Mouse (Mus musculus) limb, embryonic 11.5 days (tissue): ENCODE results near the gene Slc37a1. TPM values are rescaled to one million over a fixed set of nuclear protein-coding genes. Genes with fewer than 3 reads are reported as not detected.
A peak's percentile ranks its signal among the peaks of the same experiment; 100 is the strongest.
"Not testable (repeated sequence)": the region's sequence is repeated elsewhere in the genome, so short reads cannot be mapped to it uniquely, and the experiment has no call there.

Source experiments
- ATAC-seq: fragments of 200-750 bp; cut with Nextera tagmentation; 2 replicates; pipeline ENCODE4 v1.8.0; 2017; ENCODE audit warnings: low read depth; ENCODE audit not compliant: insufficient number of reproducible peaks, low FRiP score, low TSS enrichment
- DNase-seq: peaks from one replicate; pipeline ENCODE4 v3.0.0-alpha.2; 2015; ENCODE audit warnings: low spot score
- H3K27ac ChIP-seq: fragments of 300-500 bp; sonication (generic); replicated peaks from 2 replicates; pipeline ENCODE4 v1.5.1; 2014; ENCODE audit warnings: low read depth, mild to moderate bottlenecking, low read length
- H3K27me3 ChIP-seq: fragments of 300-500 bp; sonication (generic); 2 replicates; pipeline ENCODE4 v1.6.1; 2014; ENCODE audit warnings: mild to moderate bottlenecking, low read length, mixed read lengths; ENCODE audit not compliant: control insufficient read depth, insufficient read depth
- H3K36me3 ChIP-seq: fragments of 300-500 bp; sonication (generic); 2 replicates; pipeline ENCODE4 v1.6.1; 2014; ENCODE audit warnings: mild to moderate bottlenecking, low read length, moderate library complexity, mixed read lengths; ENCODE audit not compliant: control insufficient read depth, insufficient read depth
- H3K4me1 ChIP-seq: fragments of 300-500 bp; sonication (generic); 2 replicates; pipeline ENCODE4 v1.6.1; 2014; ENCODE audit warnings: low read length, mixed read lengths; ENCODE audit not compliant: control insufficient read depth, insufficient read depth
- H3K4me2 ChIP-seq: fragments of 300-500 bp; sonication (generic); 2 replicates; pipeline ENCODE4 v1.6.1; 2014; ENCODE audit warnings: low read depth, mild to moderate bottlenecking, moderate library complexity; ENCODE audit not compliant: severe bottlenecking
- H3K4me3 ChIP-seq: fragments of 300-500 bp; sonication (generic); 2 replicates; pipeline ENCODE4 v1.5.1; 2014; ENCODE audit warnings: low read depth, low read length
- H3K9ac ChIP-seq: fragments of 300-500 bp; sonication (generic); 2 replicates; pipeline ENCODE4 v1.6.1; 2014; ENCODE audit warnings: mild to moderate bottlenecking, low read length
- H3K9me3 ChIP-seq: fragments of 300-500 bp; sonication (generic); 2 replicates; pipeline ENCODE4 v1.6.1; 2016; ENCODE audit warnings: low read length; ENCODE audit not compliant: control insufficient read depth
- WGBS: fragments of 180-500 bp; shearing (Covaris S2); extraction: QIAGEN DNeasy Blood & Tissue Kit; methylation state at CpG from one replicate; pipeline ENCODE4 v1.1.7; 2014; 5-methylcytosine and 5-hydroxymethylcytosine counted together
- polyA plus RNA-seq: library from polyadenylated mRNA; unstranded; fragments of >200 nt; fragmentation: Nextera tagmentation; extraction: Ambion mirVana; gene quantifications from 2 replicates; pipeline ENCODE4 v1.2.1, GENCODE M21; 2014

The Slc37a1 gene
- polyA plus RNA-seq, 1 experiment from 2014 or later, result 1.7 TPM

DNA sequence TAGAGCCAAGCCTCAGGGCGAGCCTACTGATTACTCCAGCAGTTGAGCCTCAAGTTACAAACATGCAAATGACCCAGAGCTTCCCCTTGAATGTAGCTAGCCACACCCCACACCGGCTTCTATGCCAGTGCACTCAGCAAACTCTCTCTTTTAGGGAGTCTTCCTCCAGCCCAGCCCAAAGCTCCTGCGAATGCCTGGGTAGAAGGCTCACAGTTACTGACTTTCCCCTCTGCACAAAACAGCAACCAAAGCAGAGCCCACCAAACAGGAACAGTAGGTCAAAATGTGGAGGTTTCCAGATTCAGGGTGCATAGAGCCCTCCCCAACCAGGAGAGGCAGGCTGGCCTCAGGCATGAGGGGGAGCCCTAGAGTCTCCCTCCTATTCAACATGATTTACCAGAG lies 21.4 kb upstream of the Slc37a1 start:
- no peaks in the 10 kb centered on the region for H3K9me3 ChIP-seq
- H3K4me1 ChIP-seq, result 0 out of 2 replicates have a peak, but pooled peaks cover 4% of the 10 kb centered on the region
- no peaks in the 10 kb centered on the region for H3K36me3 ChIP-seq
- ATAC-seq, result 0 out of 2 replicates have a peak, but pooled peaks have one; percentile 31
- H3K4me2 ChIP-seq, result no peak overlapping the region
- no peak overlapping the region for H3K4me3 ChIP-seq
- H3K27me3 ChIP-seq, result no peaks in the 10 kb centered on the region
- DNase-seq, result peak; percentile 34
- H3K9ac ChIP-seq, result no peak overlapping the region
- WGBS, result 10% methylated on average over 3 of the region's 3 CpGs
- H3K27ac ChIP-seq, result no peak overlapping the region

- ATAC-seq (no peak), DNase-seq (no peak)
- Histone ChIP-seq H3K9me3 (no peaks in the 10 kb centered on the region), H3K27me3 (no peaks in the 10 kb centered on the region), H3K4me1 (0 out of 2 replicates have a peak, but pooled peaks cover 4% of the 10 kb centered on the region), H3K27ac (no peak overlapping the region), H3K36me3 (no peaks in the 10 kb centered on the region), H3K4me2 (no peak overlapping the region), H3K4me3 (no peak overlapping the region), H3K9ac (no peak overlapping the region)
- WGBS, result 85% methylated on average over 9 of the region's 9 CpGs
Observed at GRCm38 (mm10) chr17:31265831-31266230, 20.8 kb upstream of the Slc37a1 start.

GRCm38 (mm10) chr17:31266321-31266950 lies 20.2 kb upstream of the Slc37a1 start:
- H3K27me3 ChIP-seq, result no peaks in the 10 kb centered on the region
- H3K9ac ChIP-seq, result no peak overlapping the region
- ATAC-seq (no peak), DNase-seq (no peak)
- H3K36me3 ChIP-seq, result no peaks in the 10 kb centered on the region
- H3K9me3 ChIP-seq, result no peaks in the 10 kb centered on the region
- H3K4me3 ChIP-seq, result no peak overlapping the region
- WGBS, result 72% methylated on average over 7 of the region's 7 CpGs
- no peak overlapping the region for H3K27ac ChIP-seq
- 0 out of 2 replicates have a peak, but pooled peaks cover 4% of the 10 kb centered on the region for H3K4me1 ChIP-seq
- no peak overlapping the region for H3K4me2 ChIP-seq

GRCm38 (mm10) chr17:31267138-31267537 lies 19.5 kb upstream of the Slc37a1 start:
- H3K27ac ChIP-seq, result no peak overlapping the region
- no peak overlapping the region for H3K4me2 ChIP-seq
- 78% methylated on average over 4 of the region's 4 CpGs for WGBS
- no peak for DNase-seq
- no peaks in the 10 kb centered on the region for H3K27me3 ChIP-seq
- no peaks in the 10 kb centered on the region for H3K36me3 ChIP-seq
- ATAC-seq, result no peak
- H3K9me3 ChIP-seq, result no peaks in the 10 kb centered on the region
- H3K4me3 ChIP-seq, result no peak overlapping the region
- H3K4me1 ChIP-seq, result 0 out of 2 replicates have a peak, but pooled peaks cover 4% of the 10 kb centered on the region
- H3K9ac ChIP-seq, result no peak overlapping the region

GRCm38 (mm10) chr17:31267603-31268002 lies 19.0 kb upstream of the Slc37a1 start:
- Histone ChIP-seq H3K27ac (no peak overlapping the region), H3K4me1 (0 out of 2 replicates have a peak, but pooled peaks cover 4% of the 10 kb centered on the region), H3K4me3 (no peak overlapping the region), H3K27me3 (no peaks in the 10 kb centered on the region), H3K36me3 (no peaks in the 10 kb centered on the region), H3K9ac (no peak overlapping the region), H3K4me2 (no peak overlapping the region), H3K9me3 (no peaks in the 10 kb centered on the region)
- WGBS, result 83% methylated on average over 6 of the region's 6 CpGs
- no peak for DNase-seq
- no peak for ATAC-seq

DNA sequence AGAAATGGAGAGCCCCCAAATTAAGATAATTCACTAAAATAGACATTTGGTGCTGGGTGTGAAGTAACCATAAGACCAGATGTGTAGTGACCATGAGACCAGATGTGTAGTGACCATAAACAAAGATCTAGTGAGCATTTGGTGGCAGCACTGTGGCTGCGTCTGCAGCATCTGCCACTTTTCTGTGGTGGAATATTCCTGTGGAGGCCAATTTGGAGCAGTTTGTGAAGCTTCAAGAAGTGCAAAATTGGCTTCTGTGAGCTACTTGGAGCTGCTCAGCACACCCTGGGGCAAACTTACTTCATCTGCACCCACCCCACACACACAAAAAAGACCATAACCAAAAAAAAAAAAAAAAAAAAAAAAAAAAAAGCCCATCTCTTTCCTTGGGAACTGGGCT lies 18.6 kb upstream of the Slc37a1 start:
- Histone ChIP-seq H3K9me3 (no peaks in the 10 kb centered on the region), H3K36me3 (no peaks in the 10 kb centered on the region), H3K4me3 (no peak overlapping the region), H3K4me1 (0 out of 2 replicates have a peak, but pooled peaks cover 4% of the 10 kb centered on the region), H3K27ac (no peak overlapping the region), H3K4me2 (no peak overlapping the region), H3K27me3 (no peaks in the 10 kb centered on the region), H3K9ac (no peak overlapping the region)
- no peak for DNase-seq
- no peak for ATAC-seq
- 83% methylated on average over 1 of the region's 1 CpGs for WGBS

- H3K27me3 ChIP-seq, result no peaks in the 10 kb centered on the region
- WGBS, result 86% methylated on average over 2 of the region's 2 CpGs
- no peaks in the 10 kb centered on the region for H3K9me3 ChIP-seq
- DNase-seq (no peak), ATAC-seq (no peak)
- H3K4me3 ChIP-seq, result no peak overlapping the region
- no peak overlapping the region for H3K27ac ChIP-seq
- no peak overlapping the region for H3K9ac ChIP-seq
- no peaks in the 10 kb centered on the region for H3K36me3 ChIP-seq
- no peak overlapping the region for H3K4me2 ChIP-seq
- H3K4me1 ChIP-seq, result 0 out of 2 replicates have a peak, but pooled peaks cover 4% of the 10 kb centered on the region
Observed at GRCm38 (mm10) chr17:31269761-31270160, 16.8 kb upstream of the Slc37a1 start.

- H3K4me3 ChIP-seq, result no peak overlapping the region
- no peak overlapping the region for H3K9ac ChIP-seq
- no peaks in the 10 kb centered on the region for H3K9me3 ChIP-seq
- no peak overlapping the region for H3K27ac ChIP-seq
- H3K36me3 ChIP-seq, result no peaks in the 10 kb centered on the region
- no peak overlapping the region for H3K4me2 ChIP-seq
- WGBS, result 89% methylated on average over 4 of the region's 4 CpGs
- DNase-seq (no peak), ATAC-seq (no peak)
- no peaks in the 10 kb centered on the region for H3K4me1 ChIP-seq
- H3K27me3 ChIP-seq, result no peaks in the 10 kb centered on the region
Observed at GRCm38 (mm10) chr17:31270246-31270645, 16.3 kb upstream of the Slc37a1 start.

DNA sequence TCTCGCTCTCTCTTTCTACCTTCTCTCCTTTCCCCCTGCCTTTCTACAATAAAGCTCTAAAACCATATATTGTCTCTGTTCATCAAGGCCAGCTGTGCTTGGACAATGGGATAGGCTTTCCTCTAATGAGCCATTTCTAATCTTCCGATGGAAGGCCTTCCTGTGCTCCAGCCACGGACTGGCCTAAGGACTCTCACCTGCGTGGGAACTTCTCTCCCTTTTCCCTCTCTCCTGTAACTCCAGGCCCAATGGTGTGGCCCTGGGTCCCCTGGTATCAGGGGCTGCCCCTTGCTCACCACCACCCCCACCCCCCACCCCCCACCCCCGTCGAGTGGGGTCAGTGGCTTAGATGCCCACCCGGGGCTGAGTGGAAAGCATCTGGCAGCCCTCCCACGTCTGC lies 15.9 kb upstream of the Slc37a1 start:
- not testable (repeated sequence) for H3K9ac ChIP-seq, DNase-seq, H3K27me3 ChIP-seq, H3K4me1 ChIP-seq, H3K36me3 ChIP-seq, H3K4me3 ChIP-seq, ATAC-seq, H3K9me3 ChIP-seq, H3K4me2 ChIP-seq, H3K27ac ChIP-seq
- 92% methylated on average over 8 of the region's 8 CpGs for WGBS
